Mouse (Mus musculus) T-helper 2 cell (primary cell): Measurements from ENCODE around the gene Eral1.
"Not testable (repeated sequence)": the region's sequence is repeated elsewhere in the genome, so short reads cannot be mapped to it uniquely, and the experiment has no call there.

Experiments
- in situ Hi-C: fragments of 300-600 bp; cut with MboI, MseI; formaldehyde crosslinking; loops from one replicate; pipeline ENCODE4 v1.15.1; 2025; ENCODE audit warnings: high pct_unique_total_duplicates

Eral1 gene

DNA sequence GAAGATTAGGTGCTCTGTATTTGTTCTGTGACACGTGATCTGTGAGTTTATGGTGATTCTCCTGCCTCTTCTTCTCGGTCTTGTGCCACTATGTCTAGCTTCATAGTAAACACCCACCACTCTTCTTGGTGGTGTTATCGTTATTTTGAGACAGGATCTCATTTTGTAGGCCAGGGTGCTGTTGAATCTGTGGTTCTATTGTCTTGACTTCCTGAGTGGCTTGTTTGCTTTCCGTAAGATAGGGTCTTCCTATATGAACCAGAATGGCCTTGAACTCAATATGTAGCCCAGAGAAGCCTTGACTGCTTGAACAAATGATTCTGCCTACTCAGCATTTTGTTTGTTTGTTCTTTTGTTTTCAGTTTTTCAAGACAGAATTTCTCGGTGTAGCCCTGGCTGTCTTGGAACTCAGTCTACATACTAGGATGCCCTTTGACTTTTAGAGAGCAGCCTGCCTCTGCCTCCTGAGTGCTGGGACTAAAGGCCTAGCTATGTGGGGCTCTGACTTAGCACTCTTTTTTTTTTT is 7.6 kb upstream of the Eral1 start:
- in situ Hi-C loops: no loop called here

DNA sequence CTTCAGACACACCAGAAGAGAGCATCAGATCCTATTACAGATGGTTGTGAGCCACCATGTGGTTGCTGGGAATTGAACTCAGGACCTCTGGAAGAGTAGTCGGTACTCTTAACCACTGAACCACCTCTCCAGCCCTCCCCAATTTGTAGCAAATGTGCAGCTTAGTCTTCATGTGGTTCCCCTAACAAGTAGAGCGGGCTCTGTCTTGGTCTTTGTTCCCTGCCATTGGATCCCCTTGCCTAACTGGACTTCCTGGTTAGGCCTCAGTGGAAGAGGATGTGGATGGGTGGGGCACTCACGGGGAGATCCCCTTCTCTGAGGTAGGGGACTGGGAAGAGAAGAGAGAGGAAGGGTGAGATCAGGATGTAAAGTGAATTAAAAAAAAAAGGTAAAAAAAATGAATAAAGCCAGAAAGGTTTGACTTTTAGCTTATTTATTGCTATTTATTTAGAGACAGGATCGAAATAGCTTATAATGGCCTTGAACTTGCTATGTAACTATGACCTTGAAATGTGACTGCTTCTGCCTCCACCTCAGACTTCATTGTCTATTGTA is 6.8 kb upstream of the Eral1 start:
- in situ Hi-C loops: no loop called here

DNA sequence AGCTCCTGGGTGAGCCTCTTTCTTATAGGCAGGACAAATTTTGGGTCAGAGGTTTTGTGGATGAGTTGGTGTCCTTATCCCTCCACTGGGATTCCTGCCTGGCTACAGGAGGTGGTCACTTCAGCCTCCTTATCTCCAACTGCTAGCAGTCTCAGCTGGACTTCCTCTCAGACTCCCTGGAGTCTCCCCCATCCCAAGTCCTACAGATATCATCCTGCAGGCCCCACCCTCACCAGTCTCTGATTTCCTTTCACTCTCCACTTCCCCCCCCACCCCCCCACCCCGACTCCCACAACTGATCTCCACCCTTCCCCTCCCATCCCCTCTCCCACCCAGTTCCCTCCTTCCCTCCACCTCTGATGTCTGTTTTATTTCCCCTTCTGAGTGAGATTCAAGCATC is 3.4 kb upstream of the Eral1 start:
- in situ Hi-C loops: no loop called here

DNA sequence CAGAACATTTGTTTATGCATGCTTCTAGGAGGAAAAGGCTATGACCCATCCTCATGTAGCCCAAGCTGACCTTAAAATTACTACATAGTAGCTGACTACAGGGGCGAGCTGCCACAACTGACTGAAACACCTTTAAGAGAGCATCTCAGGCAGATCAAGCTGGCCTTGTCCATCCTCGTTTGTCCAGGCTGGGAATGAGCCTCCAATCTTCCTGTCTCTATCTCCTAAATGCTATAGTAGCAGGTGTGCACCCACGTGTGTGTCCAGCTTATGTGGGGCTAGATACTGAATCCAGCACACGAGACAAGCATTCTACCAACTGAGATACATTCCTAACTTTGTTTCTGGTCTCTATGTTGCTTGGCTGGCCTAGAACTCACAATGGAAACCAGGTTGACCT is 5.5 kb downstream of the Eral1 start:
- in situ Hi-C loops: no loop called here

DNA sequence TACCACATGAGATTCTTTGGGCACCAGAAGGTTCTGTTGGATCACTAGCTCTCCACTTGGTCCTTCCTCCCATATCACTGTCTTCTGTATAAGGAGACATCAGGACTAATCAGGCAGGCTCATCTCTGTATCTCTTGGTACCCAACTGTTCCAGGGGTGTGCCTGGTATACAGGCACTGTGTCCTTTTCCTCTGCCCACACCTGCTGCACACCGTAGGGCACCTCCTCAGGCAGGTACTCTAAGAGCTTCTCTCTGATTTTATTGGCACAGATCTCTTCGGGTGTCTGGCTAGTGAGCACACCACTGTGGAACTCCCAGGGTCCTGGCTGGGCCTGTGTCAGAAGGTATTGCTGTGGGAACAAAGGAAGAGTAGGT is 5.9 kb downstream of the Eral1 start:
- in situ Hi-C loops: no loop called here

DNA sequence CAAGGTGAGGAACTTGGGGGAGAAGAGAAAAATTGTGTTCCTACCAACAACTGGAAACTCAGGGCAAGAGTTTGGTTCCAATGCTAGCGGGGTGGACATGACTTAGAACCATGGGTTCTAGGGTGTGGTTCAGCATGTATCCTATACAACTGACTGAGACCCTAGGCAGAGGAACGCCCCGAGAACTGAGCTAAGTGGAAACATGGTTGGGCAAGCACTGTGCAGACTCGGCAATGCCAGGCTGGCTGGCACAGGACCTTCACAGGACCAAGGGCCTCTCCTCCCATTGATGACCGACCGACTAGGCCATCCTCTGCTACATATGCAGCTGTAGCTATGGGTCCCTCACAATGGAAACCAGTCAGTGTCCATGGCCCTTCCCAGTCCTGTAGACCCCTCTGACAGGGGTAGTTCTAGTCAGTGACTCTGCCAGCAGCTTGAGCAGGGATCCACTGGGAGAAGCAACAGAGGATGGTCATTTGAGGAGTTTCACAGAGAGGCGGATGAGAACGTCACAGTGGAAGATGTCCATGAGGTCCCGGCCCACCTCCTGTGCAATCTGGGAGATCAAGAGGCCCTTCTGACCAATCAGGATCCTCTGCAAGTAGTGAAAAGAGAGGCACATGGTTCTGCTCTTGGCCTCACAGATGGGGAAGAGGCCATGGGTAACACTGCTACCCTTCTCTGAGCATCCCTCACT is 6.5 kb downstream of the Eral1 start:
- in situ Hi-C loops: no loop called here

DNA sequence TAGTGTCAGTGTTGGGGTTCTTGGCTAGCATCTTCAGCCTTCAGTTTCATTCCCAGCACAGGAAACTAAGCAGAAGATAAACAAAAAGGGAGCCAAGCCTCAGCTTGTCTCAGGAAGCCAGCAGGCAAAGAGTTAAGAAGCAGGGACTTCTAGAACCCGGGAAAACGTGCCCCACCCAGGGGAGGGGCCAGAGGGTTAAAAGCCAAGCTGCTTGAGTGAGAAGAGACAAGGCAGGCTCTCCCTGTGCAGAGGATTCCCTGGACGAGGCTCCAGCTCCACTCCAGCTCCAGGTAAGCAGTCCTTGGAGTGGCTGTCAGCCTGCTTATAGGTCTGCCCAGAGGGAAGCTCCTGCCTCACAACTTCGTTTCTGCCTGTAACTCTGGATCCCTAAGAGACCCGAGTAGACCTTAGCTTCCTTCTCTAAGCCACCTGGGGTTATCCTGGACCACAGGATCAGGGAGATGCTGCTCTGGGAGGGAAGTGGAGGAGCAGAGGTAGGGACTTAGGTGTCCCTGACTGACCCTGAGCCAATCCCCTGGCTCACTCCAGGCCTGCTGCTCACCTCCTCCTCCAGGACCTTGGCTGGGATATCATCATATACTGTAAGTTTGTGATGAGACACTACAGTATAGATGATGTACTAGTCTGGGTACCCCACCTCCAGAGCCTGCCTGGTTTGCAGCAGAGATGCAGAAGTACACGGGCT is 7.6 kb downstream of the Eral1 start:
- in situ Hi-C loops: no loop called here

DNA sequence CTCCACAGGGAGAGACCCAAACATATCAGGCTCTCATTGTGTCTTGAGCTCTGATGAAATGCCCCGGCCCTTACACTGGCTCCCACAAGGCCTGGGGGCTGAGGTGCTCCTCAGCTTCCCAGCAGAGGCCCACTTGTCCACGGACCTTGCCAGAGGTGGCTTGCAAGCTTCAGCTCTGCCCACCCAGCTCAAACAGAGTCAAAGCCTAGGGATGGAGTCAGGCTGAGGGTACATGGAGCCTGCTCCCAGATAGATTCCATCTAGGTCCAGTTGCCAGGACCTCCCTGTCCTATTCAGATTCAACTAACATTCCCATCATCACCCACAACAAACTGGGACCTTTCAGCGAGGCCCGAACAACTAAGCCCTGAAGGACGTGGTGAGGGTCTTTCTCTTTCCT is 8.2 kb downstream of the Eral1 start:
- in situ Hi-C loops: no loop called here

DNA sequence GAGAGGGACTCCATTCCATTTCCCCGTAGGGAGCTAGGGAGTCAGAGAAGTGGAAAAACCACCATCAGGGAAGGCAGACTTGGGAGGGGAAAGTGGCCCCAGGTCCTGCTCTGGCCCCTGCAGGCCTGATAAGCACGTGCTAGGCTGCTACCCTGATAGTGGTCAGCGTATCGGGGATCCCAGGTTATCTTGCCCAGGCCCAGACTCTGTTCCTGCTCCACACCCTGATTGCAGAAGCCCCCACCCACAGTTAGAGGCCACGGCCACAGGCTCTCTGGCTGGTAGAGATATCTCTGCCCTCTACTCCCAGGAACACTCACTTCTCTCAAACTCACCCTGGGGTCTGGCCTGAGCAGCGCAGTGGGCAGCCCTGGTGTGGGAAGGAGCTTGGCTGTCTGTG is 10.5 kb downstream of the Eral1 start:
- in situ Hi-C loops: no loop called here

DNA sequence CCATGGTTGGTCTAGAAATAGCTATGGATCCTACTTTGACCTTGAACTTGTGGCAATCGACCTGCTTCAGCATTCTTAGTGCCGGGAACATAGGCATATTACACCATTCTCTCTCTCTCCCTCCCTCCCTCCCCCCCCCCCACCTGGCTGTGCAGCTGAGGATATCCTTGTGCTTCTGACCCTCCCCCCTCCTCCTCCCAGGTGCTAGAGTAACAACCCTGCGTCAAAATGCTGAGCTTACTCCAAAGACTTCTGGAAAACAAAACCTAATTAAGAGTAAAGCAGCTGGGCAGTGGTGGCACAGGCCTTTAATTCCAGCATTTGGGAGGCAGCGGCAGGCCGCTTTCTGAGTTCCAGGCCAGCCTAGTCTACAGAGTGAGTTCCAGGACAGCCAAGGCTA is 11.1 kb downstream of the Eral1 start:
- in situ Hi-C loops: no loop called here

DNA sequence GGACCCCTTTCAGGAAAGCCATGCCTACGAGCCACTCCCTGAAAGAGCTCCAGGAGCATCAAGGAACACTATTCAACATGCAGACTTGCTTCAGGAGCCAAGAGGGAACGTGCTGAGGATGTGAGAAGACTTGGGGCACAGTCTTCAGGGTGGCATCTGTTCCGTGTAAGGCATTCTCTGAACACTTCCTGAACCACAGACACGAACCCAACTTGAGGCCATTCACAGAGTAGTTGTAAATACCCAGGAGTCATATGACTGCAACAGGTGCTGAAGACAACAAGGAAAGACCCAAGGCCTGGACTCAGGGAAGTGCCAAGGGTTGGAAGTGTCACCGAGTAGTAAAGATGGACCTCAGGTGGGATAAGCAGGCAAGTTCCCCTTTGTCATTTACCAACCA is 12.6 kb downstream of the Eral1 start:
- in situ Hi-C loops: no loop called here

DNA sequence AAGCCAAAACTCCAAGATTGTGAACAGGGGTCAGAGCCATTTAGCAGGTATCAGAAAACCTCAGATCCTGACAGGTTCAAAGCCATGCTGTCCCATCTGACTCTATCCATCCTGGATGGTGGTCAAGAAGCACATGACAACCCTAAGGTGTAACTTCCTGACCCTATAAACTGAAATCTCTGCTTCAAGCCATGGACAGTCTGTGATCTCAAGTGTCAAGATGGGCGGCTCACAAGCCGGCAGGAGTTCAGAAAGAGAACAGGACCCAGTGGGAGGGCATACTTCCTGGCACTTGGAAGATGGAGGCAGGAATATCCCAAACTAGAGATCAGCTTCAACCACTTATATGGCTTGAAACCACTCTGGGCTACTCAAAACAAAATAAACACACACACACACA is 13.5 kb downstream of the Eral1 start:
- in situ Hi-C loops: no loop called here

DNA sequence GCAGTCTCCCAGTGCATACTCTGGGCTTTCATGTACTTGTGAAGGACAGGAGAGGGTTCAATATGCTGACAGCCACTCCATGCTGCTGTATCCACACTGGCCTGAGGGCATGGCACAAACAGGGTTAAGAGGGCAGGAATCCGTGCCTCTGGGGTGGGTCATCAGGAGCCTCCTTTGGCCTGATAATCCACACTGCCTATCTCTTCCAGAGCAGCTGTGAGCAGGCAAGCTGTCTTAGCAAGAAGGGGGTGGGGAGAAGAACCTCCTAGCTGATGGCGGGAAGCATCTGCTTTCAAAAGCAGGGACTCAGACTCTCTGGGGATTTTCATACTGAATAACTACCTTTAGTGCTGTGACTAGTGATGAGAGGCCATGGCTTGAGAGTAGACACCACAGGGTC is 14.3 kb downstream of the Eral1 start:
- in situ Hi-C loops: no loop called here

DNA sequence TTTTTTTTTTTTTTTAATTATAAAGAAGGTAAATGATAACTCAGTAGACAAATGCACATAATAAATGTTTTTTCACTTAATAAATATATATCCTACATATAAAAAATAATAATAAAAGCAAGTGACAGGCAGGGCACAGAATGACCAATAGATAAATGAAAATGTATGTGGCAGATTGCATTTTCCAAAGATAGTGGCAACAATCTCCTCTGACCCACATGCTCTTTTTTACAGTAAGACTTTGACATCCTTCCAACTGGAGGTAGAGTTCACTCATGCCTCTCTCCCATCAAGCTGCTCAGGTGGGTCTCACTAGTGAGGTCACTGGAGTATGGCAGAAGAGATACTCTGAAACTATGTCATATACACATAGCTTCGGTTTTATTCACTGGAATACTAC is 17.6 kb downstream of the Eral1 start:
- in situ Hi-C loops: no loop called here

DNA sequence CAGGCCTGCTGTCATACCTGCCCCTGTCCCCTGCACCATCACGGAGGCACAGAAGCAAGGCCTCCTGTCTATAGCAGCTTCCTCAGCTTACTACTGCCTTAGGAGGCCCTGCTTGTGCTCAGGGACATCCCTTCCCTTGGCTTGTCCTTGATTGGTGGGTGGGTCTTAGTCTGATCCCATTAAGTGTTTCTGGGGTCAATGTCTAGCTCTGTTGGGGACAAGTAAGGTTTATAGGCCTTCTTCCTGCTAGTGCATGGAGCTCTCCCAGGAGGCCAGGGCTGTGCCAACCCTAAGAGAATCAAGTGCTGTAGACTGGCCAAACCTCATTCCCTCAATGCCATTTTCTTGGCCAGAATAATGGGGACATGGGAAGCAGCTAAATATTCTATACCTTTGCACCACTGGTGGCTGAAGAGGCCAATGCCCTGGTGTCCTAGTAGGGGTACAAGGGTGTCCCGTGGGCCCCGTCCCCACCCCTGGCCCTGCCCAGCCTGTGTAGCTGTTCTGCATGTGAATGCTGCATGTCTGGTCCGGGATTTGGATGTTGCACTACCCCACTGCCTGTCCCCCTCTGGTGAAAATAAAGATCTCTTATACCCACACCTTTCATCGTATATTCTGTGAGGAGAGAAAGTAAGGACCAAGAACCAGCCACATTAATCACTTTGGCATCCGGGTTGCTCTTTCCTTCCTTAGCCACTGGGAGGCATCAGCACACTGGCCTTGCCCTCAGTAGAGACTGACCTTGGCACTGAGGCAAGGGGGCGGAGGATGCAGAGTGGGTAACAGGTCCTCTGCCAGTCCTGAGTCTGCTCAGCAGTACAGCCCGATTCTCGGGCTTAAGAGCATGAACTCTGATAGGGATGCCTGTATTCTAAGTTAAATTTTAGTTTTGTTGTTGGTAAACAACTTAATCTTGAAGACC is 20.1 kb downstream of the Eral1 start:
- in situ Hi-C loops: loop anchor here (5.0 kb wide), 1 partner anchor 87 kb away; no protein-coding TSS in a partner anchor

DNA sequence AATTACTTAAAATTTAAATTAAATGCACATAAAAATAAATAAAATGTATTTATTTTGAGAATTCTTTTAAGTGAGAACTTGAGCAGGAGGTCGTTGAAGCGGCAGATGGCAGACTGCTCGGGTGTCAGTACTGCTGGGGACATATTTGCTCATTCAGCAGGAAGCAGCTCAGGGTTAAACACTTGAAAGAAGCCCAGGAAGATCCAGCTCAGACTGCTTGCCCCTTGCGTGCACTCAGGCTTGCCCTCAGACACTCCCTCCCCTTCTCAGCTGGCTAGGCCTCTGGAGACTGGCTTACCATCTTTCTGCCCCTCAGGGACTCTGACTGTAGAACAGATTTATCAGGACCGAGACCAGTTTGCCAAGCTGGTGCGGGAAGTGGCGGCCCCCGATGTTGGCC is 23.2 kb downstream of the Eral1 start:
- in situ Hi-C loops: loop anchor here (5.0 kb wide), 1 partner anchor 90 kb away; no protein-coding TSS in a partner anchor

DNA sequence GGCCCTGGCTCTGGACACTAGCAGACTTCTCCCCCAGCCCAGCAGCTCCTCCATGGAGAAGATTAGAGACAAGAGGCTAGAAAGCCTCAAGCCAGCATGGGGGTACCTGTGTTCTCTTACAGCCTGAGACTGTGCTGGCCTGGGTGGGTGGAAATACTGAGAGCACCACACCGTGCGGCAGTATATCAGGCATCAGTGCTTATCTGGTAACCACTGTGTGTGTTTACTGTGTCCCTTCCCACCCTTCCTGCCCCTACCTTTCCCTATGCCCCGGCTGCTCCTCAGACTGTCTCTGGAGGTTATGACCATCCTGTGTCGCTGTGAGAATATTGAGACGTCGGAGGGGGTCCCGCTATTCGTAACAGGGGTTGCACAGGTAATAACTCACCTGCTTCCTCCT is 27.1 kb downstream of the Eral1 start:
- in situ Hi-C loops: no loop called here

DNA sequence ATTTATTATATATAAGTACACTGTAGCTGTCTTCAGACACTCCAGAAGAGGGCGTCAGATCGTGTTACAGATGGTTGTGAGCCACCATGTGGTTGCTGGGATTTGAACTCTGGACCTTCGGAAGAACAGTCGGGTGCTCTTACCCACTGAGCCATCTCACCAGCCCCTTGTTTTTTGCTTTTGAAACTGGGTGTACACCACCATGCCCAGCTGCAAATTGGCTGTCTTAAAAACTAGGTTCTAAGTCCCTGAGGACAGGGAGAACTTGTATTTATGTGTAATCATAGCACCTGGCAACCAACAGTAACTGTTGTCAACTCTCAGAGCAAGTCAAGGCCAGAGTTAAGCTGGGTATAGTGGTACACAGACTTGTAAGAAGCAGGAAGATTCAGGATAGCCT is 31.5 kb downstream of the Eral1 start:
- in situ Hi-C loops: not testable (repeated sequence)

DNA sequence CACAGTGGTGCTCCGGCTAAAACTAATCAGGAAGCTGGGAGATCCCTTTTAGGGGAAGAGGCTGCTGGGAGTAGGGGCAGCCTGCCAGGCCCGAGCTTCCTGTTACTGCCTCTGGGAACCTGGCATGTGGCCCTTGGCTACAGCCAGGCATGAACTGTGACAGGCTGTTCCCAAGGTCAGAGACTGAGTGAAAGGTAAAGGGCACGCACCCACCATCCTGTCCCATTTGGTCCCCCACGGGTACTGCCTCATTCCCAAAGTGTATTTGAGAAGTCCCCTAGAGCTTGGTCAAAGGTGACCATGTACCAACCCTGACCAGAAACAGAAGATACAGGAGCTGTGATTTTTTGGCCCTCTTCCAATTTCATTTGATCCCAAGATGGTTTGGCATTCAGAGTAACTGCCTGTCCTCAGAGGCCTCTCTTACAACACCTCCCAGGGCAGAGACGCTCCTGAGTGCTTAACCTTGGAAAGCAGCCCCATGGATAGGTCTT is 35.4 kb downstream of the Eral1 start:
- in situ Hi-C loops: no loop called here

DNA sequence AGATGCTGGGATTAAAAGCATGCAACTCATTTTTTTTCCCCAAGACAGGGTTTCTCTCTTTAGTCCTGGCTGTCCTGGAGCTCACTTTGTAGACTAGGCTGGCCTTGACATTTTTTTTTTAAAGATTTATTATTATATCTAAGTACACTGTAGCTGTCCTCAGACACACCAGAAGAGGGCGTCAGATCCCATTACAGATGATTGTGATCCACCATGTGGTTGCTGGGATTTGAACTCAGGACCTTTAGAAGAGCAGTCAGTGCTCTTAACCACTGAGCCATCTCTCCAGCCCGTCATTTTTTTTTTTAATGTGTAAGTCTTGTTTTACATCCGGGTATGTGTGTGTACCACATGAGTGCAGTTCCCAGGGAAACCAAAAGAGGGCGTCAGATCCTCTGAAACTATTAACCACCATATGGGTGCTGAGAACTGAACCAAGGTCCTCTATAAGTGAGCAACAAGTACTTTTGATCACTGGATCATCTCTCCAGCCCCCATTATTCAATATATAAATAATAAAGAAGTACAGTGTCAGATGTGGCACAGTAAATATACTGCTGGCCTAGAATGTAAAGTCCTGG is 37.8 kb downstream of the Eral1 start:
- in situ Hi-C loops: not testable (repeated sequence)

DNA sequence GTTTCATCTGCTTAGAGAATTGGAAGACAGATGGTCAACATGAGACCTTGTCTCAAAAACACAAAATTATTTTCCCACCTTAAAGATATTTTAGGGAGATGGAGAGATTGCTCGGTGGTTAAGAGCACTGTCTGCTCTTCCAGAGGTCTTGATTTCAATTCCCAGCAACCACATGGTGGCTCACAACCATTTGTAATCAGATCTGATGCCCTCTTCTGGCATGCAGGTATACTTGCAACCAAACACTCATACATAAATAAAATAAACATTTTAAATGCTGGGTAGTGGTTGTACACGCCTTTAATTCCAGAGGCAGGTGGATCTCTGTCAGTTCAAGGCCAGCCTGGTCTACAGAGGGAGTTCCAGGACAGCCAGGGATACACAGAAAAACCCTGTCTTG is 39.3 kb downstream of the Eral1 start:
- in situ Hi-C loops: no loop called here
